Mouse (Mus musculus): ENCODE measurements around the gene Cacna1g. TPM values are rescaled to one million over a fixed set of nuclear protein-coding genes. Genes with fewer than 3 reads are reported as not detected.

The Cacna1g gene
- polyA plus RNA-seq (2021) = 79.1 TPM

DNA sequence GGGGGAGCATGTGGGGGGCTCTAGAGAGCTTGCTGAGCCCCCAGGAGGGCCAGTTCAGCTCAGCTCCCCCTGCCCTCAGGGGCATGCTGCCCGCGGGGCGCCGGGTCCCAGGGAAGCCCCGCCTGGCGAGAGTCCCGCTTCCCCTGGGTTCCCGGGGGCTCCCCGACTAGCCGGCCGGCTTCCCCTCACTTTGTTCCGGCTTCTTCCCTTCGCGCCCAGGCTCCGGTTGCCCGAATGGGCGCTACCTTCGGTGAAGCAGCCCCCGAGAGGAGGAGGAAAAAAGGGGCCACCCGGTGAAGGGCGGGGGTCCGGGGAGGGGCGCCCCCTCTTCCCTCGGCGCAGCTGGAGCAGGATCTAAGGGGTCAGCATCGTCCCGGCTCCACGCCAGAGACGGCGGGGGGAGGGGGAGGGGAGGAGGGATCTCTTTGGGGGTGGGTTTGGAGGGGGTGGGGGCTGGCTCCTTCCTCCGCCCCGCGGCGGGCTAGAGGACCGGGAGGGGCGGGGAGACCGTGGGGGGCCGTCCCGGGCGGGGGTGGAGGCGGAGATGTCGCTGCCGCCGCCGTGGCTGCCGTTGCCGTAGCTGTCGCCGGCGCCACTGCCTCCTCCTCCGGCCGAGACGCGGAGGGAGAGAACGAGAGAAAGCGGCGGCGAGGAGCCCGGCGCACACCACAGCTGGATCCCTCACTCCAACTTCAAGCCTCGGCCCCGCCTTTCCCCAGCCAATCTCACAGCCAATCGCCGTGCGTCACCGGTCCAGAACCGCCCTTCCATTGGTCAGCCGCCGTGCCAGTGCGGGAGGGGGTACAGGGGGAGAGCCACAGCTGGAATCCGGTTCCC lies at the start of gene Cacna1g:
Gene Cacna1g (minus strand): TSS at position 492 of the 837 bp plus-strand sequence.
- ChIA-PET POLR2A (interaction anchor here (0.7 to 2.2 kb wide), 4 partner anchors 10 to 133 kb away, joined by 4 to 5 read pairs (median 4); no protein-coding TSS in a partner anchor), CTCF (interaction anchor here (1.3 to 2.5 kb wide), 3 partner anchors 12 to 75 kb away, joined by 3 to 11 read pairs (median 6); partner anchors contain the start of genes Rsad1 and Spata20)
- DNase-seq (ENCODE audit: low read depth, low spot score) (no peak), ATAC-seq (peak; percentile 78)
- in situ Hi-C loops (cut with MboI; ENCODE audit: low pct_unique_long_range_greater_than_20kb) = no loop called here
- H3K27me3 ChIP-seq = no peaks in the 10 kb centered on the region
- TF ChIP-seq CTCF (IDR thresholded peaks at IDR 0.05) = no peak

GRCm38 (mm10) chr11:94521219-94521843 lies 47.3 kb upstream of the Cacna1g start, which contains the start of gene Mycbpap:
Mycbpap (minus strand) TSS chr11:94521742.
- no peak for TF ChIP-seq CTCF (IDR thresholded peaks at IDR 0.05)
- ATAC-seq (no peak), DNase-seq (ENCODE audit: low read depth, low spot score) (no peak)
- POLR2A ChIA-PET = no interaction called here
- CTCF ChIA-PET = no interaction called here
- H3K27me3 ChIP-seq = no peaks in the 10 kb centered on the region
- in situ Hi-C loops (cut with MboI; ENCODE audit: low pct_unique_long_range_greater_than_20kb) = no loop called here

DNA sequence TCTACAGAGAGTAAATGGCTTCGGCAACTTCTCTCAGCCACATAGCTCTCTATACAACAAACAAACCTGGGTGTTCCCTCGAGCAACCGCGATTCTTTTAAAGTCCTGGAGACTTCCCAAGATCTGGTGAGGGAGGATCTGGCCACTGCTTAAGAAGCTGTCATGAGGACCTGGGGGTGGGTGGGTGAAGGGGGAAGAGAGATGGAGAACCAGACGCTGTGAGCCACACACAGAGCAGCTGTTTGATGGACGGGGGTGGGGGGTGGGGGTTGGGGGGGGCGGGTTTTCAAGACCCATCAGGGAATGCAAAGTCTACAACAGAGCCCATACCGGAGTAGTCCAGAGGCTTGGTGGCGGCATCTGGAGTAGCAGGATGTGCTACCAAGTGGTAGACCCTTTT lies 39.5 kb upstream of the Cacna1g start:
- ChIA-PET POLR2A (interaction anchor here (1.7 kb wide), 1 partner anchor 13 kb away, joined by 4 read pairs; the partner anchor contains the start of gene Epn3), CTCF (interaction anchor here (0.9 to 2.7 kb wide), 4 partner anchors 10 to 36 kb away, joined by 3 to 8 read pairs (median 3); partner anchors contain the start of genes Epn3 and Rsad1)
- in situ Hi-C loops (cut with MboI; ENCODE audit: low pct_unique_long_range_greater_than_20kb) = no loop called here
- DNase-seq (ENCODE audit: low read depth, low spot score) = no peak
- TF ChIP-seq CTCF (IDR thresholded peaks at IDR 0.05) = no peak
- ATAC-seq = no peak
- H3K27me3 ChIP-seq = no peaks in the 10 kb centered on the region

- no peak for TF ChIP-seq CTCF (IDR thresholded peaks at IDR 0.05)
- H3K27me3 ChIP-seq = no peaks in the 10 kb centered on the region
- in situ Hi-C loops (cut with MboI; ENCODE audit: low pct_unique_long_range_greater_than_20kb) = no loop called here
- DNase-seq (ENCODE audit: low read depth, low spot score) = no peak
- CTCF ChIA-PET = interaction anchor here (2.0 kb wide), 1 partner anchor 9 kb away, joined by 6 read pairs; the partner anchor contains the start of gene Epn3
- no peak for ATAC-seq
- POLR2A ChIA-PET = no interaction called here
Observed at GRCm38 (mm10) chr11:94508976-94509375, 35.0 kb upstream of the Cacna1g start.

GRCm38 (mm10) chr11:94501482-94501881 lies 27.5 kb upstream of the Cacna1g start:
- no peak for TF ChIP-seq CTCF (IDR thresholded peaks at IDR 0.05)
- in situ Hi-C loops (cut with MboI; ENCODE audit: low pct_unique_long_range_greater_than_20kb) = loop anchor here (5.0 kb wide), 1 partner anchor 36 kb away; no protein-coding TSS in a partner anchor
- POLR2A ChIA-PET = no interaction called here
- ATAC-seq (no peak), DNase-seq (ENCODE audit: low read depth, low spot score) (no peak)
- H3K27me3 ChIP-seq = no peaks in the 10 kb centered on the region
- CTCF ChIA-PET = interaction anchor here (2.5 kb wide), 1 partner anchor 15 kb away, joined by 10 read pairs; the partner anchor contains the start of gene Spata20

DNA sequence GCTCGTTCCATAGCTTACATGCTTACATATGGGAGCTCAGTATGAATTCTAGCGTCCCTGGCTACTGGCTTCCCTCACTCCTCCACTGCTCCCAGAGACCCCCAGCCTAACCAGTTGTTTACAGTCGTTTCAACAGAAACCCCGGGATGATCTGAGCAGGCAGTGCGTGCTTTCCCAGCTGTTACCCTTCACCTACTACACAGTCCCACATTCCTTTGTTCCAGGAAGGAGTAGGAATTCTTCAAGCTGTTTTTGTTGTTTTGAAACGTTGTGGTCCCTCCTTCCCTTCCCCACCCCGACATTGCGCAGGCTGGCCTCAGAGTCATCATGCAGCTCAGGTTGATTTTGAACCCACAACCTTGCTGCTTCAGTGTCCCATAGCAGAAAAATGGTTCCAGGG lies 26.4 kb upstream of the Cacna1g start:
- POLR2A ChIA-PET = interaction anchor here (0.8 to 1.5 kb wide), 6 partner anchors 9 to 48 kb away, joined by 3 to 5 read pairs (median 4); no protein-coding TSS in a partner anchor
- in situ Hi-C loops (cut with MboI; ENCODE audit: low pct_unique_long_range_greater_than_20kb) = loop anchor here (5.0 kb wide), 1 partner anchor 37 kb away; no protein-coding TSS in a partner anchor
- CTCF ChIA-PET = interaction anchor here (1.0 to 2.5 kb wide), 11 partner anchors 9 to 211 kb away, joined by 3 to 10 read pairs (median 4); partner anchors contain the start of genes Rsad1 and Spata20
- no peaks in the 10 kb centered on the region for H3K27me3 ChIP-seq
- TF ChIP-seq CTCF (IDR thresholded peaks at IDR 0.05) = no peak
- ATAC-seq (no peak), DNase-seq (ENCODE audit: low read depth, low spot score) (no peak)

- ChIA-PET POLR2A (interaction anchor here (0.8 to 1.5 kb wide), 7 partner anchors 9 to 178 kb away, joined by 3 to 5 read pairs (median 4); partner anchors contain the start of gene Luc7l3), CTCF (interaction anchor here (1.2 to 2.5 kb wide), 9 partner anchors 10 to 170 kb away, joined by 3 to 10 read pairs (median 4); partner anchors contain the start of genes Rsad1 and Spata20)
- no peak for DNase-seq (ENCODE audit: low read depth, low spot score)
- H3K27me3 ChIP-seq = no peaks in the 10 kb centered on the region
- in situ Hi-C loops (cut with MboI; ENCODE audit: low pct_unique_long_range_greater_than_20kb) = loop anchor here (5.0 kb wide), 1 partner anchor 38 kb away; no protein-coding TSS in a partner anchor
- no peak for ATAC-seq
- no peak for TF ChIP-seq CTCF (IDR thresholded peaks at IDR 0.05)
Observed at GRCm38 (mm10) chr11:94499661-94500152, 25.7 kb upstream of the Cacna1g start, which contains the start of gene Epn3. Epn3 (minus strand) TSS chr11:94499974.

DNA sequence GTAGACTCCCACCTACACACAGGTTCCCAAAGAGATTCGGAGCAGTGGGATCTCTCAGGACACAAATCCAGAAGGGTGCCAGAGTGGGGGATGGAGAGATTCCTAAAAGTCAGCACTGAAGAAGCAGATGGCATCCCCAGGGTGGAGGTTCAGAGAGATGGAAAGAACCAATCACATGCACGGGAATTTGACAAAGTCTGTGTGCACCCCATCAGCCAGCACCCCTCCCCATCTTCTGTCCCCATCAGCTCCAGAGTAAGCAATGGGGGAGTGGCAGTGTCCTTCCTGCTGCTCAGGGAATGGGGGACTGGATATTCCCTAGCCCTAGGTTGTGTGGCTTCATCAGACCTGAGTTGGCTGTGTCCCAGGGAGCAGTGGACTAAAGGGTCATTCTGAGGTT lies 25.0 kb upstream of the Cacna1g start:
- in situ Hi-C loops (cut with MboI; ENCODE audit: low pct_unique_long_range_greater_than_20kb) = no loop called here
- no peak for TF ChIP-seq CTCF (IDR thresholded peaks at IDR 0.05)
- no peaks in the 10 kb centered on the region for H3K27me3 ChIP-seq
- CTCF ChIA-PET = interaction anchor here (1.3 to 2.1 kb wide), 4 partner anchors 10 to 25 kb away, joined by 4 to 8 read pairs (median 5); no protein-coding TSS in a partner anchor
- DNase-seq (ENCODE audit: low read depth, low spot score) (no peak), ATAC-seq (no peak)
- POLR2A ChIA-PET = interaction anchor here (1.0 to 1.5 kb wide), 2 partner anchors 44 to 177 kb away, joined by 3 to 5 read pairs; partner anchors contain the start of gene Luc7l3

DNA sequence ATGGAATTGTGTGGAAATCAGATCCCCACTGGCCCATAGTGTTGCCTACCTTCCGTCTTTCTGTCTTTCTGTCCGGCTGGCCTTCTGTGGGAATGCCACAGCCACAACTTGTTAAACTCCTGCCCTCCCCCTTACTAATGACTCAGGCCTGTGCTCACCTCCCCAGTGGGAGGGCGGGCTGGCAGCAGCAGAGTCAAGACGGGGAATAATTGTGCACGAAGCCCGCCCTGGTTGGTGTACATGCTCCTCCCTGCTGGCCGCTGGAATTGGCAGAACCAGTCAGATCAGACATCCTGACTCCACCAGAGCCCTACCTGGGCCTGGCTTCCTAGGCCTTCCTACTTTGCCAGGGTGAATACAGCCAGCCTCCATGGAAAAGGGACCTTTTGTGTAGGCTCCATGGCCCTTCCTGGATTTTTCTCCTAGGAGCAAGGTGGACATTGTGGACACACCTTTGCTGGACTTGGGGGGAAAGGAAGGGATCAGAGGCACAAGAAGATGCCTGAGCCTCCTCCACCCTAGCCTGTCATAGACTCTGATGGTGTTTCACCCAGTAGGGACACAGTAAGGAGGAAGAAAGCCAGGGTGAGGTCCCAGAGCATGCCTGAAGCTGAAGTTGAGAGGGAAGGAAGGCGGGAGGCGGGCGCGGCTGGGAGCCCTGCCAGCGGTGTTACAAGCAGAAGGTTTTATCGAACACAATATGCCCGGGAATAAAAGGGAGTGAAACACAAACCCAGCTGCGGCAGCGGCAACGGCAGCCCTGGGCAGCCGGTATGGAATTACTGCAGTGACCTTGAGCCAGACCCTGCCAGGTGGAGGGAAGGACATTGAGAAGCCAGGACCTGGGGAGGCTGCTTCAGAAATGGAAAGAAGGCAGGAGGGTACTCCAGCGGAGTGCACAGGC lies 24.3 kb upstream of the Cacna1g start:
- DNase-seq (ENCODE audit: low read depth, low spot score) = peak; percentile 59
- no peaks in the 10 kb centered on the region for H3K27me3 ChIP-seq
- in situ Hi-C loops (cut with MboI; ENCODE audit: low pct_unique_long_range_greater_than_20kb) = no loop called here
- ChIA-PET POLR2A (no interaction called here), CTCF (no interaction called here)
- ATAC-seq = peak; percentile 79
- TF ChIP-seq CTCF (IDR thresholded peaks at IDR 0.05) = no peak
